Mouse (Mus musculus) kidney, adult 2 months (tissue): ENCODE measurements around the gene Limch1.

Experiments
- CTCF ChIP-seq: fragments of 200-500 bp; conservative IDR thresholded peaks from 2 replicates; pipeline ENCODE4 v1.5.1; 2011; ENCODE audit warnings: low read depth, mild to moderate bottlenecking, control low read depth, low read length, moderate library complexity, mixed read lengths; ENCODE audit not compliant: insufficient read depth, insufficient read length
- POLR2A ChIP-seq: fragments of 200-500 bp; IDR thresholded peaks from one replicate; pipeline ENCODE4 v1.6.1; 2011; ENCODE audit warnings: low read depth, low read length, control low read depth

DNA sequence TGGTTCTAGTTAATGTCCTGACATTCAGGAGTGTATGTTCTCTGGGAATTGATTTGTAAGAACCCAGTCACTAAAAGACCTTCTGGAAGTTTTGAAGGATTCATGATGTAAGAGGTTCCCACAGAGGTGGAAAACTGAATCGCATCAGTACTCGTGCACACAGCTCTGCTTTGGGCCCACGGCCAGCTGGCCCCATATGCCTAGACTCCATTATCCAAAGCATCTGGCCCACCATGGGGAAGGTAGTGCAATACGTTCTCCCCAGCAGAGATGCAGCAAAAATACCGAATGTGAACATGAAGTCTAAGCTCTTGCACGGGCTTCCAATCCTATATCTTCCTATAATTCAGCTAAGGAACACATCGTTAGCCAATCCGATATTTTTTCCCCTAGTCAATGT, 214.3 kb downstream of the Limch1 start:
- TF ChIP-seq POLR2A (no peak), CTCF (no peak)
